Mouse (Mus musculus): ENCODE results near the gene Sdhaf4. TPM values are rescaled to one million over a fixed set of nuclear protein-coding genes. Genes with fewer than 3 reads are reported as not detected.

The Sdhaf4 gene
- polyA plus RNA-seq (2016; fragmentation: Nextera tagmentation; extraction: Ambion mirVana), result 80.7 and 82.8 TPM in 2 replicates

DNA sequence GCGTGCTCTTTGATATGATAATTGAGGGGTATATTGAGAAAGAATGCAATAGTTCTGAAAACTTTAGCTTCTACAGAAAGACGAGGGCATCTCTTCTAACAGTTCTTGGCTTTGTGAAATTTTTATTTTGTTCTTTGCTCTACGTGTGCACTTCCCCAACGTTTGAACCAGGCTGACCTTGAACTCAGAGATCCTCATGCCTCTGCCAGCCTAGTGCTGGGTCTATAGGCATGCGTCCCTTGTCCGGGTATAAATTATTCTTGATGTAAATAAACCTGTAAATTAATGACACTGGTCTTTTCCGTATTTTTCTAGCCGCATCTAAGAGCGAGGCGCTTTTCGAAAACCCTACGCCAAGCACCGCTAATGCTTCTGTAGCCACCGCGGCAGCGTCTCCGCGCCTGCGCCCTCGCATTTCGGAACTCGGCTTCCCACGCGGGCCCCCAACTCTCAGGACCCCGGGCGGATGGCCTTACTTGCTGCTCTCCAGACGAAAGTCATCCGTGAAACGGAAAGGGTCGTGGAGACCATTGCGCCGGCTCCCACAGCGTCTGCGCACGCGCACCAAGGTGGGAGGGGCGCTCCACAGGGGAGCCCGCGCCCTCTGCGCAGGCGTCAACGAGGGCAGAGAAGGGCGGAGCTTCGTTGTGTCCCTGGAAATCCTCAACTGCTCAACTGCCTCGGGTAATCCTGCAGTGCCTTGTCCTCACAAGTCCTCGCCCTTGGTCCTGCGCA lies at the start of gene Sdhaf4:
TSS of gene Sdhaf4 (minus strand) at position 587 of the 735 bp plus-strand sequence.
- 2% methylated on average over 47 of the region's 47 CpGs for WGBS
- H3K27ac ChIP-seq, result peak within 1 kb of the TSS; percentile 95
- peaks cover 32% of the 10 kb centered on the region for H3K36me3 ChIP-seq
- H3K9me3 ChIP-seq, result no peaks in the 10 kb centered on the region
- 0 out of 2 replicates have a peak, but pooled peaks cover 7% of the 10 kb centered on the region for H3K4me1 ChIP-seq (replicated peaks)
- peak; percentile 92 for DNase-seq (ENCODE audit: low spot score)
- peak within 1 kb of the TSS; percentile 77 for H3K4me3 ChIP-seq
- no peaks in the 10 kb centered on the region for H3K27me3 ChIP-seq (ENCODE audit: insufficient read depth, poor library complexity, severe bottlenecking)

DNA sequence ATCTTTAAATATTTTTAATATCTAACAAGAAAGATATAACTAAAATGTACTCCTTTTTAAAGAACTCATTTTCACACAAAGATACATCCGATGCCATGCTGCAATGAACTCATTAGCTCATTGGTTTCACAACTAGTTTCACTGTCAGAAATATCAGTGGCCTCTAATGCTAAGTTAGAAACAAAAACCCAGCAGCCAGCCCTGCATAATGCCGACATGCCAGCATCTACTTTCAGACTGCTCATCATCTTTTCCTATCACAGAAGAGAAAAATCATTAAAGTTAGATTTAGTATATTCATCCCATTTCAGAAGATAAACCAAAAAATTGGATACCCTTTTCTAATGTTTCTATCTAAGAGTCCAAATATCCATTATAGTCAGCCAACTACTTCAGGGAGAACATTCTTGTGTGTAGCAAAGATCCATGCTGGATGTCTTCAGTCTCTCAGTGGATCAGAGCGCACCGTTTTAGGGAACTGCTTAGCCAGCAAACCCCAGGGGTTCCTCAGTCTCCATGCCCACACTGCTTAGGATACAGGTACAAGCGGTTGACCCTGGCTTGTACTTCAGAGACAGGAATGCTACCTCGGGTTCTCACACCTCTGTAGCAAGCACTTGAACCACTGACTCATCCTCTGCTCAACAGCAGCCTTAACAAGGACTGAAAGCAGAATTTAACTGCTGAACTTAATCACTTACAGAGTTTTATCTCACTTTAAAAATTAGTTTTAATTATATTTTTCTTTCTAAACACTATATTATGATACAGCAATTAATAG lies 41.5 kb upstream of the Sdhaf4 start:
- WGBS, result 79% methylated on average over 6 of the region's 6 CpGs
- Histone ChIP-seq H3K4me3 (no peak overlapping the region), H3K36me3 (peaks cover 26% of the 10 kb centered on the region; the same call in 1 of the 2 replicates), H3K27me3 (ENCODE audit: insufficient read depth, poor library complexity, severe bottlenecking) (no peaks in the 10 kb centered on the region), H3K27ac (no peak overlapping the region), H3K9me3 (no peaks in the 10 kb centered on the region), H3K4me1 (replicated peaks) (peaks cover 4% of the 10 kb centered on the region; the same call in 1 of the 2 replicates)
- no peak for DNase-seq (ENCODE audit: low spot score)

DNA sequence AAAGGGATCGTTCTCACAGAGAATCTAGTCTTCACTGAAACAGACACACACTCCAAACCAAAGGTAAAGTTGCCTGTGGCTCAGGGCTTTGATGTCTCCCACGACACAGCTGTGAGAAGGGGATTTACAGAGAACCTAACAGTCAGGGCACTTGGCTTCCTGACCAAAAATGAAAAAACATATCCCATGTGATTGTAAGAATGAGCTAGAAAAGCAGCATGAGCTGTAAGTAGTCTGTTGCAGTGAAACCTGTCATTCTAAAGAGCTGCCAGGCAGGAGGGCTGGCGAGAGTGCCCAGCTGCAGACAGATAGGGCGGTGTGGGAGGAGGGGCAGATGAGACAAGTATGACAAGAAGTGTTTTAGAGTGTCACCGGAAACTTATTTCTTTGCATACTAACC lies 40.2 kb upstream of the Sdhaf4 start:
- H3K4me3 ChIP-seq, result no peak overlapping the region
- peaks cover 4% of the 10 kb centered on the region; the same call in 1 of the 2 replicates for H3K4me1 ChIP-seq (replicated peaks)
- no peaks in the 10 kb centered on the region for H3K9me3 ChIP-seq
- H3K27ac ChIP-seq, result no peak overlapping the region
- H3K27me3 ChIP-seq (ENCODE audit: insufficient read depth, poor library complexity, severe bottlenecking), result no peaks in the 10 kb centered on the region
- peaks cover 22% of the 10 kb centered on the region; the same call in 1 of the 2 replicates for H3K36me3 ChIP-seq
- no peak for DNase-seq (ENCODE audit: low spot score)
- WGBS, result 83% methylated on average over 5 of the region's 5 CpGs

DNA sequence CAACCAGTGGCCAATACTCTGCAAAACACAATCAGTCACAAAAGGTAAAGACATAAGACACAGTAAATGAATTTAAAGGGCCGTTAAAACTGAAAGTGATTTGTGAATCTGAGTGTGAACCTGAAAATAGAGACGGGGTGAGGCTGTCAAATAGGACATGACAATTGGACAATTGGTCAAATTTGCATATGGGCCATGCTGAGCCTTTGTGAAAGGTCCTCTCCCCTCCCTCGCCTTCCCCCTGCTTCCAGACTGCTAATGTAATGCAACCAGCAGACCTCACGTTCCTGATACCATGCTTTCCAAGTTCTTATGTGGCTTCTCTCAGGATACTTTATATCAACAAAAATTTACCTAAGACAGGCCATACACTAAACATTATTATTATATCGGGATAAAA lies 37.6 kb upstream of the Sdhaf4 start:
- Histone ChIP-seq H3K36me3 (peaks cover 22% of the 10 kb centered on the region; the same call in 1 of the 2 replicates), H3K4me3 (no peak overlapping the region), H3K27me3 (ENCODE audit: insufficient read depth, poor library complexity, severe bottlenecking) (no peaks in the 10 kb centered on the region), H3K9me3 (no peaks in the 10 kb centered on the region), H3K4me1 (replicated peaks) (peaks cover 4% of the 10 kb centered on the region; the same call in 1 of the 2 replicates), H3K27ac (no peak overlapping the region)
- DNase-seq (ENCODE audit: low spot score), result no peak
- 45% methylated on average over 5 of the region's 5 CpGs for WGBS

DNA sequence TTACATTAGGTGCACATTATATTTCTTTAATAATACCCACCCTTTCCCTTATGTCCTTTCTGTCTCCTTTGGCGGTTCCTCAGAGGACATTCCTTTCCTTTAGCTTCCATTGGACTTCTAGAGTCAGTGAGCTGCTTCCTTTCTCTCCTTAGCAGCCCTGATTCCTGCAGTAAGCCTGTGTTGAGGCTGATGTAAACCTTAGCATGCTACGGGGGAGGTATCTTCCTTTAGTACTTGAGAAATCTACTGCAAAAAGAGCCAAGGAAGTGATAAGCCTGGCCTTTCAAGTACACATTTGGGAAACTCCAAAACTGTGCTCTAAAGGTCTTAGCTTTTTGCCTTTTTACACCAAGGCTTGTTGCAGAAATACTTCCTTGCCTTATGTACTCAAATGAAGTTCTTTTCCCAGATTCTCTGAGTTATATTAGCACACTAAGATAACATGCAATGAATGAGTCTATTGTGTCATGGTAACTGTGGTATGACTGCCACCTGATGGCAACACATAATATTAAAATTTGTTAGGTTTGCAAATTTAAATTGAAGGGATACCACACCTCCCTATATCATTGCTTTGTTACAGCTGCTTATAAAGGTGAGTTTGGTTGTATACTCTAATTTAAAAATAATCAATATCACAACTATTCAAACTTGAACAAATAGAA lies 28.4 kb upstream of the Sdhaf4 start:
- DNase-seq (ENCODE audit: low spot score), result no peak
- Histone ChIP-seq H3K27me3 (ENCODE audit: insufficient read depth, poor library complexity, severe bottlenecking) (no peaks in the 10 kb centered on the region), H3K4me1 (replicated peaks) (no peaks in the 10 kb centered on the region), H3K9me3 (no peaks in the 10 kb centered on the region), H3K36me3 (peaks cover 27% of the 10 kb centered on the region), H3K4me3 (no peak overlapping the region), H3K27ac (no peak overlapping the region)
- 94% methylated on average over 2 of the region's 2 CpGs for WGBS

DNA sequence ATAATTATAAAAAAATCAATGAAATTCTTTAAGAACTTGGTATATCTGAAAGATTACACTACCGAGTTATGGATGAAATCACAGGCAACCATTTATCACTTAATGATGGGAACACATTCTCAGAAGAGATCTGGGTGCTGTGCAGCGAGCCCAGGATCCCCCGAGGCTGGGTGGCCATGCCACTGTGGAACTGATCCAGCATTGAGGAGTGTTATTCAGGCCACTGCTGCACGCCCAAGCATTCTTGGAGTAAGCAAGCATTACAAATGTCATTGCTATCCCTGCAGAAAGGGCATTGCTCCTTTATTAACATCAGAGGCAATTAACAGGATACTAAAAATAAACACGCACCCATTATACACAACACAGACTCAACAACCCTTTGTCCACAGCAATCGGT lies 5.4 kb upstream of the Sdhaf4 start:
- Histone ChIP-seq H3K27me3 (ENCODE audit: insufficient read depth, poor library complexity, severe bottlenecking) (no peaks in the 10 kb centered on the region), H3K4me3 (no peak overlapping the region), H3K36me3 (peaks cover 24% of the 10 kb centered on the region), H3K9me3 (no peaks in the 10 kb centered on the region), H3K27ac (no peak overlapping the region), H3K4me1 (replicated peaks) (no peaks in the 10 kb centered on the region)
- DNase-seq (ENCODE audit: low spot score), result no peak
- WGBS, result 94% methylated on average over 6 of the region's 6 CpGs

DNA sequence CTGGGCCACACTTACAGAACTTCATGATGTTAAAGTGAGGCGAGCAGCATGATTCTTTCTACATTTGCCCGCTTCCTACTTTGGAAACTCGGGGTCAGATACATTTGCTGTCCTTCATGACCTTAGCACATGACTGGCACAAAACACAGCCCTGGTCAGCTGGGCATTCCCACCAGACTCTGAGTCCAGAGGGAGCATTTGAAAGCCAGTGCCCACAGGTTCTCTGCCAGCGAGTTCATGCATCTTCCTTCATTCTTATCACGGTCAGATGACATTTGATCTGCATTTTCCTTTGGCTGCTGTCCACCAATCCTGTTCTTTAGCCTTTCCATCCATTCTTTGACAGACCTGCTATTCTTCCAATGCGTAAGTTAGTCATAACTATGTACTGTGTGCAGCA lies 4.6 kb upstream of the Sdhaf4 start:
- no peaks in the 10 kb centered on the region for H3K27me3 ChIP-seq (ENCODE audit: insufficient read depth, poor library complexity, severe bottlenecking)
- H3K36me3 ChIP-seq, result peaks cover 24% of the 10 kb centered on the region
- 93% methylated on average over 6 of the region's 6 CpGs for WGBS
- no peak overlapping the region for H3K27ac ChIP-seq
- H3K4me1 ChIP-seq (replicated peaks), result no peaks in the 10 kb centered on the region
- H3K9me3 ChIP-seq, result no peaks in the 10 kb centered on the region
- no peak for DNase-seq (ENCODE audit: low spot score)
- no peak overlapping the region for H3K4me3 ChIP-seq

DNA sequence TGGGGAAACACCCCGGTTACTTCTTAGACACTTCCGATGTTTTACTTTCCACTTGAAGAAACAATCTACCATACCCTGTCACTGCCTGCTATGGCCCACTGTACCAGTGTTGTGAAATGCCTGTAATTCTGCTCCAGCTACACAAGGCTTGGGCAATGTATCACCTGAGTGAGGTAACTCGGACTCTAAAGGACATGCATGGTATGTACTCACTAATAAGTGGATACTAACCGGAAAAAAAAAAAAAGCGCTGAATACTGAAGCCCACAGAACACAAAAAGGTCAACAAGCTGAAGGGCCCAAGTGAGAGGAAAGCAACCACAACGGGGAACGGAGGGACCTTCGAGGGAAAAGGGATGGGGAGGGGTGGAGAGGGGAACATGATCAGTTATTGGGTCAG lies 2.2 kb upstream of the Sdhaf4 start:
- Histone ChIP-seq H3K36me3 (peaks cover 14% of the 10 kb centered on the region), H3K27ac (no peak overlapping the region), H3K4me1 (replicated peaks) (0 out of 2 replicates have a peak, but pooled peaks cover 7% of the 10 kb centered on the region), H3K4me3 (no peak overlapping the region), H3K9me3 (no peaks in the 10 kb centered on the region), H3K27me3 (ENCODE audit: insufficient read depth, poor library complexity, severe bottlenecking) (no peaks in the 10 kb centered on the region)
- WGBS, result 85% methylated on average over 8 of the region's 8 CpGs
- DNase-seq (ENCODE audit: low spot score), result no peak

DNA sequence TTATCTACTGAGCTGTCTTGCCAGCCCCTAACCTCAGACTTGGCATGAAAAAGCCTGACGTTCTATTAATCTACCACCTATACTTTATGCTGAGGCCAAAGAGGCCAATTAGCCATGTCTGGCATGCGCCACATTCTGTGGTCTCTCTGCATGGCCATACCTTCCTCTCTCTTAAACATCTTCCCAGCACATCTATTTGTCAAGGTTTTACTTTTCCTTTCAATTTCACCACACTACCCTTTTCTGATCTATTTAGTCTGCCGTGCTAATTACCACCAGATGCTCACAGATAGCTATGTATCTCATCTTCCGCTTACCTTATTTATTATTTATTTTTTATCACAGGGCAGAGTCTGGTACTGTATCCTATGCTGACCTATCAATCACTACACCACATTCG lies 6.1 kb downstream of the Sdhaf4 start:
- Histone ChIP-seq H3K27me3 (ENCODE audit: insufficient read depth, poor library complexity, severe bottlenecking) (no peaks in the 10 kb centered on the region), H3K27ac (no peak overlapping the region), H3K36me3 (peaks cover 66% of the 10 kb centered on the region), H3K9me3 (no peaks in the 10 kb centered on the region), H3K4me3 (no peak overlapping the region), H3K4me1 (replicated peaks) (0 out of 2 replicates have a peak, but pooled peaks cover 1% of the 10 kb centered on the region)
- 93% methylated on average over 5 of the region's 5 CpGs for WGBS
- no peak for DNase-seq (ENCODE audit: low spot score)

DNA sequence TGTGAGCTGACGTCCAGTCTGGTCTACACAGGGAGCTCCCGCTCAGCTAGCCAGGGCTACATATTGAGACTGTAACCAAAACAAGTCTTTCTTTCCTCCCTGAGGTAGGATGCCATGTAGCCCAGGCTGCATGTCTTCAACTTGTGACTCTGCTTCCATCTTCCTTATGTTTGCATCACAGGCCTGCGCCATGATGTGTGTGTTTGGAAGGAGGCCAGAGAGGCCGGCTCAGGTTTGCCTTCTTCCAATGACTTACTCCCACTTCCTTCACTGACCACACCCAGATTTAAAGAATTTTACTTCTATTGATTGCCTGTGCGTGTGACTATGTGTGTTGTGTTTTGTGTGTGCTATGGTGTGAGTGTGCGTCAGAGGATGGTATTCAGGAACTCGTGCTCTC lies 6.6 kb downstream of the Sdhaf4 start:
- H3K9me3 ChIP-seq, result no peaks in the 10 kb centered on the region
- DNase-seq (ENCODE audit: low spot score), result no peak
- H3K4me1 ChIP-seq (replicated peaks), result no peaks in the 10 kb centered on the region
- 96% methylated on average over 7 of the region's 7 CpGs for WGBS
- peaks cover 66% of the 10 kb centered on the region for H3K36me3 ChIP-seq
- H3K27ac ChIP-seq, result no peak overlapping the region
- H3K27me3 ChIP-seq (ENCODE audit: insufficient read depth, poor library complexity, severe bottlenecking), result no peaks in the 10 kb centered on the region
- H3K4me3 ChIP-seq, result no peak overlapping the region

DNA sequence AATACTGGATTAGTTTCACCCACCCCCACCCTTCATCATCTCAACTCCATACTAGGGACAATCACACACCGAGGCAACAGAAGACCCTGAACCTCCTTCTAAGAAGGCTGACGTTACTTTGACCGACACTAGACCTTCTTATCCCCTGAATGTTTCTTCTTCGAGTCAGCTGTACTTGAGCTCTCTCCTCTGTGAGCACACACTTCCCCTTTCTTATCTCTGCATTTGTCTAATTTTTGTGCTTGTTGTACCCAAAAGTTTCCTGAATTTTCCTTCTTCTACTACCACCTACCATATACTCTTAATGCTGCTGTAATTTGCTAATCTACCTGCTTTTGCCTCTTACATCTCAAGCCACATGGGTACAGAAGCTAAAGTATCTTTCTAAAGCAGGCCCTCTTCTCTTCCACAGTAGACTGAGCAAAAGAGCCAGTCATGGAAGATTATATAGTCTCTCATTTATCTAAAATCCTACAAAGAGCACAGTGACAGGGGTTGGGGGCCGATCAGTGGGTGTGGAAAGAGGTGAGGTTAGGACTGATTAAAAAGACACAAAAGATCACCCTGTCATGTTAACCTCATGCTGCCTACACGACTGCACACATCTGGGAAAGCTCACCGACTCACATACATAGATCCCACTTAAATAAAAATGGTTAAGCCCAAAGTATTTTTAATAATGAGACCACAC lies 7.2 kb downstream of the Sdhaf4 start:
- H3K4me1 ChIP-seq (replicated peaks), result no peaks in the 10 kb centered on the region
- no peaks in the 10 kb centered on the region for H3K9me3 ChIP-seq
- no peak for DNase-seq (ENCODE audit: low spot score)
- H3K27me3 ChIP-seq (ENCODE audit: insufficient read depth, poor library complexity, severe bottlenecking), result no peaks in the 10 kb centered on the region
- H3K36me3 ChIP-seq, result peaks cover 66% of the 10 kb centered on the region
- H3K4me3 ChIP-seq, result no peak overlapping the region
- H3K27ac ChIP-seq, result no peak overlapping the region
- WGBS, result 94% methylated on average over 7 of the region's 7 CpGs

DNA sequence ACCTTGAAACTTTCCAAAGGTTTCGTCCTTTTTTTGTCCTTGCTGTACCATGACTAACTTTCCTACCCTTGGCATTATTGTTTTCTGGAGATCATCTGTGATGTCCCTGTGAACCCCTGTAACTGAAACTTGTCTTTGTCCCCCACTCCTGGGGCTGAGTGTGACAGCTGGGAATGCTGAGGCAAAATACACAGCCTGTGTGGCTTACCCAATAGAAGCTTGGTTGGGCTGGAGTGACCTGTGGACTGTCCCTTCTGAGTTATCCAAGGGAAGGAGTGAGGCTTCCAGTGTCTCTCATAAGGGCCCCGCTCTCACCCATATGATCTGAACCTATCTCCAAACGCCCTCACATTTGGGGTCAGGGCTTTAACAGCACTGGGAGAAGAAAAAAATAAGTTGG lies 8.0 kb downstream of the Sdhaf4 start:
- Histone ChIP-seq H3K27ac (no peak overlapping the region), H3K9me3 (no peaks in the 10 kb centered on the region), H3K27me3 (ENCODE audit: insufficient read depth, poor library complexity, severe bottlenecking) (no peaks in the 10 kb centered on the region), H3K4me1 (replicated peaks) (no peaks in the 10 kb centered on the region), H3K36me3 (peaks cover 60% of the 10 kb centered on the region), H3K4me3 (no peak overlapping the region)
- WGBS, result 92% methylated on average over 3 of the region's 3 CpGs
- DNase-seq (ENCODE audit: low spot score), result no peak

Data from hindbrain, embryonic 10.5 days (tissue).